Mouse (Mus musculus) megakaryocyte, embryonic 14.5 days (primary cell): ENCODE measurements around the gene Traip. TPM values are rescaled to one million over a fixed set of nuclear protein-coding genes. Genes with fewer than 3 reads are reported as not detected.
"Not testable (repeated sequence)": the region's sequence is repeated elsewhere in the genome, so short reads cannot be mapped to it uniquely, and the experiment has no call there.

ENCODE experiments used
- H3K27me3 ChIP-seq: replicated peaks from 2 replicates; pipeline ENCODE3; 2012; ENCODE audit warnings: inconsistent platforms
- H3K36me3 ChIP-seq: replicated peaks from 2 replicates; pipeline ENCODE3; 2012; ENCODE audit warnings: low read length, inconsistent platforms, mixed read lengths
- H3K4me1 ChIP-seq: 2 replicates; pipeline ENCODE4 v1.6.1; 2012; ENCODE audit warnings: inconsistent platforms
- H3K4me3 ChIP-seq: replicated peaks from 2 replicates; pipeline ENCODE3; 2012; ENCODE audit warnings: moderate library complexity, mild to moderate bottlenecking, inconsistent platforms
- H3K9me3 ChIP-seq: 2 replicates; pipeline ENCODE4 v1.6.1; 2012; ENCODE audit warnings: inconsistent platforms
- FLI1 ChIP-seq: IDR thresholded peaks from 2 replicates; pipeline ENCODE4 v1.6.1; 2012; ENCODE audit warnings: low read length, inconsistent platforms, mixed read lengths
- GATA1 ChIP-seq: IDR thresholded peaks from 3 replicates; pipeline ENCODE4 v1.6.1; 2012; ENCODE audit warnings: mixed read lengths, low read length, inconsistent platforms, borderline replicate concordance
- polyA plus RNA-seq: library from polyadenylated mRNA; stranded (reverse); fragments of >175 nt; gene quantifications from 2 replicates; pipeline ENCODE4 v1.2.3, GENCODE M21; 2012; ENCODE audit warnings: low replicate concordance; ENCODE audit not compliant: insufficient read depth

The Traip gene
- polyA plus RNA-seq, 1 experiment, result 1.0 TPM

- H3K4me3 ChIP-seq, result peak overlapping the region; percentile 10
- H3K36me3 ChIP-seq, result peaks cover 59% of the 10 kb centered on the region
- no peaks in the 10 kb centered on the region for H3K27me3 ChIP-seq
- H3K4me1 ChIP-seq, result peaks cover 63% of the 10 kb centered on the region
- no peaks in the 10 kb centered on the region for H3K9me3 ChIP-seq
- TF ChIP-seq GATA1 (no peak), FLI1 (no peak)
Observed at GRCm38 (mm10) chr9:107994464-107994863, 44.5 kb downstream of the Traip start.

GRCm38 (mm10) chr9:107995513-107995912, 45.6 kb downstream of the Traip start:
- H3K36me3 ChIP-seq, result peaks cover 68% of the 10 kb centered on the region
- H3K4me1 ChIP-seq, result peaks cover 57% of the 10 kb centered on the region
- H3K27me3 ChIP-seq, result no peaks in the 10 kb centered on the region
- no peaks in the 10 kb centered on the region for H3K9me3 ChIP-seq
- TF ChIP-seq GATA1 (no peak), FLI1 (no peak)
- H3K4me3 ChIP-seq, result no peak overlapping the region

GRCm38 (mm10) chr9:107996049-107996448, 46.1 kb downstream of the Traip start, which contains the start of gene Gm20662:
Gene Gm20662, plus strand, starts transcription at chr9:107996349.
- H3K9me3 ChIP-seq, result no peaks in the 10 kb centered on the region
- no peak for TF ChIP-seq GATA1
- TF ChIP-seq FLI1, result no peak
- H3K36me3 ChIP-seq, result peaks cover 70% of the 10 kb centered on the region
- H3K4me3 ChIP-seq, result no peak within 1 kb of the TSS
- H3K27me3 ChIP-seq, result no peaks in the 10 kb centered on the region
- peaks cover 59% of the 10 kb centered on the region for H3K4me1 ChIP-seq

- H3K4me3 ChIP-seq, result peak within 1 kb of the TSS; percentile 99
- peaks cover 55% of the 10 kb centered on the region for H3K36me3 ChIP-seq
- H3K9me3 ChIP-seq, result no peaks in the 10 kb centered on the region
- H3K4me1 ChIP-seq, result peaks cover 65% of the 10 kb centered on the region
- no peaks in the 10 kb centered on the region for H3K27me3 ChIP-seq
- TF ChIP-seq GATA1, result no peak
- TF ChIP-seq FLI1, result no peak
Observed at GRCm38 (mm10) chr9:108001922-108002770, 52.2 kb downstream of the Traip start, which contains the start of gene Ip6k1. Gene Ip6k1, plus strand, starts transcription at chr9:108002501.

- Histone ChIP-seq H3K4me1 (peaks cover 70% of the 10 kb centered on the region), H3K36me3 (peaks cover 51% of the 10 kb centered on the region), H3K27me3 (no peaks in the 10 kb centered on the region), H3K9me3 (no peaks in the 10 kb centered on the region), H3K4me3 (peak overlapping the region; percentile 99)
- TF ChIP-seq GATA1, result no peak
Observed at GRCm38 (mm10) chr9:108002778-108003530, 53.0 kb downstream of the Traip start.

- Histone ChIP-seq H3K27me3 (no peaks in the 10 kb centered on the region), H3K9me3 (no peaks in the 10 kb centered on the region), H3K4me1 (peaks cover 75% of the 10 kb centered on the region), H3K4me3 (peak overlapping the region; percentile 99), H3K36me3 (peaks cover 51% of the 10 kb centered on the region)
- TF ChIP-seq FLI1 (no peak), GATA1 (no peak)
Observed at GRCm38 (mm10) chr9:108003531-108003890, 53.6 kb downstream of the Traip start.

- Histone ChIP-seq H3K4me3 (no peak overlapping the region), H3K4me1 (peaks cover 67% of the 10 kb centered on the region), H3K9me3 (no peaks in the 10 kb centered on the region), H3K36me3 (peaks cover 62% of the 10 kb centered on the region), H3K27me3 (no peaks in the 10 kb centered on the region)
- TF ChIP-seq FLI1, result no peak
- TF ChIP-seq GATA1, result no peak
Observed at GRCm38 (mm10) chr9:108008041-108008440, 58.1 kb downstream of the Traip start.

- no peak overlapping the region for H3K4me3 ChIP-seq
- peaks cover 72% of the 10 kb centered on the region for H3K36me3 ChIP-seq
- TF ChIP-seq GATA1 (no peak), FLI1 (no peak)
- no peaks in the 10 kb centered on the region for H3K9me3 ChIP-seq
- peaks cover 52% of the 10 kb centered on the region for H3K4me1 ChIP-seq
- no peaks in the 10 kb centered on the region for H3K27me3 ChIP-seq
Observed at GRCm38 (mm10) chr9:108010385-108010784, 60.4 kb downstream of the Traip start.

GRCm38 (mm10) chr9:108013577-108013976, 63.6 kb downstream of the Traip start:
- H3K4me1 ChIP-seq, result peaks cover 40% of the 10 kb centered on the region
- H3K36me3 ChIP-seq, result peaks cover 68% of the 10 kb centered on the region
- H3K27me3 ChIP-seq, H3K4me3 ChIP-seq, H3K9me3 ChIP-seq: not testable (repeated sequence)

- no peak for TF ChIP-seq GATA1
- TF ChIP-seq FLI1, result no peak
- H3K9me3 ChIP-seq, result no peaks in the 10 kb centered on the region
- H3K4me3 ChIP-seq, result no peak overlapping the region
- peaks cover 36% of the 10 kb centered on the region for H3K4me1 ChIP-seq
- peaks cover 61% of the 10 kb centered on the region for H3K36me3 ChIP-seq
- H3K27me3 ChIP-seq, result no peaks in the 10 kb centered on the region
Observed at GRCm38 (mm10) chr9:108017127-108017526, 67.2 kb downstream of the Traip start.
